Mouse (Mus musculus): Measurements from ENCODE around the gene Zzef1.
"Not testable (repeated sequence)": the region's sequence is repeated elsewhere in the genome, so short reads cannot be mapped to it uniquely, and the experiment has no call there.

DNA sequence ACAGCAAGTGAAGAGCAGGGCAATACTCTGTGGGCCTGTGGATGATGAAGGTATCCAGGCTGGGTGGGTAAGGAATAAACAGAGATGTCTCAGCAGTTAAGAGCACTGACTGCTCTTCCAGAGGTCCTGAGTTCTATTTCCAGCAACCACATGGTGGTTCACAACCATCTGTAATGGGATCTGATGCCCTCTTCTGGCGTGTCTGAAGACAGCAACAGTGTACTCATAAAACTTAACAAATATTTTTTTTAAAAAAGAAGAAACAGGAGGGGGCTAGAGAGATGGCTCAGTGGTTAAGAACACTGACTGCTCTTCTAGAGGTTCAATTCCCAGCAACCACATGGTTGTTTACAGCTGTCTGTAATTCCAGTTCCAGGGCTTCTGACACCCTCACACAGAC lies 23.4 kb upstream of the Zzef1 start:
- not testable (repeated sequence) for TF ChIP-seq CTCF (conservative IDR thresholded peaks at IDR 0.05; ENCODE audit: low read length); NANOG (IDR thresholded peaks at IDR 0.05; ENCODE audit: borderline replicate concordance, low read length); POU5F1 (IDR thresholded peaks at IDR 0.05; ENCODE audit: borderline replicate concordance, low read length)

Measured in E14TG2a.4 (cell line).